Mouse (Mus musculus): ENCODE results near the gene Zfp316. TPM values are rescaled to one million over a fixed set of nuclear protein-coding genes. Genes with fewer than 3 reads are reported as not detected.
A peak's percentile ranks its signal among the peaks of the same experiment; 100 is the strongest.

The Zfp316 gene
- 13.2 TPM for polyA plus RNA-seq (2021)

DNA sequence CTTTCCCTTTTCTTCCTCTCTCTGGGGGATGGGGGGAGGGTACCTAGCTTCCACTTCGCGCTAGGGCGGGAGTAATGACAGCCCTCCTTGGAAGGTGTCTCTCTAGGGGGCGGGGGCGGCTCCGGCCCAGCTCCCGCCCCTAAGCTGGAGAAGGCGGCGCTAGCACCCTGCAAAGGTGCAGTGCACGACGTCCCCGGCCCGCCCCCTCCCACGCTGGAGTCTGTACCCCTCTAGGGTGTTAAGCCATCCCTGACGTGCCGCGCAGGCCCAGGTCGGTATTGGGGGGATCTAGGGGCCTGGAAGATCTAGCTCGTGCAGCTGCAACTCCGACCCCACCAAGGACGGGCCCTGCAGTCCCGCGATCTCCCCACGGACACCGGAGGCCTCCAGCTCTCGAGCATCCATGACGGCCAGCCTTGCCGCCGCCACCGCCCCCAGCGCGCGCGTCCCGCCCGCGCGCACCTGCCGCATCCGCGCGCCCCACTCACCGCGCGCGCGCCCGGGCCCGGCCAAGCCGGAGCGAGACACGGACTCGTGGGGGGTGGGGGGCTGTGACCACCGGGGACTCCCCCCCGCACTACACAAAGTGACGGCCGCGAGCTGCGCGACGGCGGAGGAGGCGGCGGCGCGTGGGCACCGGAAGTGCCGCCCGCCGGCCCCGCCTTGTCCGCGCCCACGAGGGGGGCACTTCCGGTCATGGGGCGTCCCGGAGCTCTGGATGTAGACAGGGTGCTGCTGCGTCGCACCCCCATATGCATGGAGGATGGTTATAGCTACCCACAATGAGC is at the start of gene Zfp316:
Zfp316 (minus strand) TSS at position 660 of the 788 bp plus-strand sequence.
- POLR2A ChIA-PET, result interaction anchor here (0.8 to 0.9 kb wide), 2 partner anchors 11 to 19 kb away, joined by 3 read pairs; no protein-coding TSS in a partner anchor
- TF ChIP-seq CTCF (IDR thresholded peaks at IDR 0.05), result no peak
- ATAC-seq, result peak; percentile 40
- DNase-seq (ENCODE audit: low read depth, low spot score), result no peak
- CTCF ChIA-PET, result no interaction called here
- no peaks in the 10 kb centered on the region for H3K27me3 ChIP-seq
- in situ Hi-C loops (cut with MboI; ENCODE audit: low pct_unique_long_range_greater_than_20kb), result no loop called here

DNA sequence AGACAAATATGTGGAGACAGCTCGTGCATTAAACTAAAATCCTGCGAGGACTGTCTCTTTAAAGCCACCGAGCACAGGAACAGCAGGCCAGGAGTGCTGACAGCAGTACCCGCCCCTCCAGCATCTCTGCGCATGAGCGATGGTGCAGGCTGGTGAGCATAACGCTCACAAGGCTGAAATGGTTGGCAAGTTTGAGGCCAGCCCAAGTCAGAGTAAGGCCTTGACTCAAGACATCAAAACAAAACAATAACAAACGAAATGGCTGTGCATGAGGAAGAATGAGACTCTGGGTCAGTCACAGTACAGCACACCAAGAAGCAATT is 47.4 kb upstream of the Zfp316 start:
- TF ChIP-seq CTCF (IDR thresholded peaks at IDR 0.05), result no peak
- in situ Hi-C loops (cut with MboI; ENCODE audit: low pct_unique_long_range_greater_than_20kb), result no loop called here
- CTCF ChIA-PET, result interaction anchor here (1.0 kb wide), 1 partner anchor 382 kb away, joined by 3 read pairs; no protein-coding TSS in a partner anchor
- POLR2A ChIA-PET, result interaction anchor here (1.6 kb wide), 1 partner anchor 10 kb away, joined by 3 read pairs; no protein-coding TSS in a partner anchor
- no peak for ATAC-seq
- no peaks in the 10 kb centered on the region for H3K27me3 ChIP-seq
- DNase-seq (ENCODE audit: low read depth, low spot score), result no peak

DNA sequence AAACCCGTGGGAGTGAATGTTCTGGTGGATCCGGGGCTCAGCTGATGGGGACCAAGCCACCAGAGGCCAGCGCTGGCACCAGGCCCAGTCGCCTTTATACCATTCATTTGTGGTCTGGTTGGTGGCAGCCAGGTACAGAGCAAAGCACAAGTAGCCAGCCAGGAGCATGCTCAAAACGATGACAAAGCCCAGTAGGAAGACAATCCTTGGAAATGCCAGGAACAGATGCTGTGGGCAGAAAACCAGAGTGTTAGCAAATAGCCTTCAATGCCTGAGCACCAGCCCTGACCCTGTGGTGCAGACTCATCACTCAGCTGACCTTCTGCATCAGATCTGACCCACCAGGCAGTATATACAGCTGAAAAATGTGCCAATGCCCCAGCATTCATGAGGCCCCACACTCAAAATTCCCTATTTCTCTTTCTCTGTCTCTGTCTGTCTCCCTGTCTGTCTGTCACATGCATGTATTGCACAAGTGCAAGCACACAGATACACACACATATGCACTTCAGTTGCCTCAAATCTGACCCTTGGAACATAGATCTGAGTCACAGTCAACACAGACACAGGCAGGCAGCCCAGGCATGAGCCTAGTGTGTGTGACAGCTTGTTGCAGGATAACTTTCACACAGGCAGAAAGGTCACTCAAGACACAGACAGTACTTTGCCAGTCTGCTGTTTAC is 46.9 kb upstream of the Zfp316 start:
- in situ Hi-C loops (cut with MboI; ENCODE audit: low pct_unique_long_range_greater_than_20kb), result no loop called here
- CTCF ChIA-PET, result interaction anchor here (1.0 kb wide), 1 partner anchor 381 kb away, joined by 3 read pairs; no protein-coding TSS in a partner anchor
- H3K27me3 ChIP-seq, result no peaks in the 10 kb centered on the region
- DNase-seq (ENCODE audit: low read depth, low spot score), result no peak
- POLR2A ChIA-PET, result interaction anchor here (1.6 kb wide), 1 partner anchor 10 kb away, joined by 3 read pairs; no protein-coding TSS in a partner anchor
- TF ChIP-seq CTCF (IDR thresholded peaks at IDR 0.05), result no peak
- no peak for ATAC-seq

DNA sequence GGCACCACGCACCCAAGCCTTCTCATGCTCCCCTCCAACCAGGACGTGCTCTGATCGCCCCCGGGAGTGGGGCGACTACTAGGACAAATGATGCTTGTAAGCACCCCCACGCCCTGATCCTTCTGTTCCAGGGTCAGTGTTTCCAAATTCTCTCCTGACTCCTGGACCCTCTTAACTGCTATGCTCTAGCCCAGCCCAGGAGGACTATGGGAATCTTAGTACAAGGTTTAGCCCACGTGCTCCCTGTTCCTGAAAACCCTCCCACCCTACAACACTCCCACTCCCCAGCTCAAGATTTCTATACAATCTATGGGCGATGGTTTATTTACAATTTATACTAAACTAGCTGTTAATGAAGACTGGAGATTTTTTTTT is 45.7 kb upstream of the Zfp316 start:
- POLR2A ChIA-PET, result interaction anchor here (1.0 to 1.6 kb wide), 3 partner anchors 13 to 21 kb away, joined by 3 to 6 read pairs (median 5); partner anchors contain the start of gene Zfp853
- H3K27me3 ChIP-seq, result no peaks in the 10 kb centered on the region
- in situ Hi-C loops (cut with MboI; ENCODE audit: low pct_unique_long_range_greater_than_20kb), result no loop called here
- DNase-seq (ENCODE audit: low read depth, low spot score) (no peak), ATAC-seq (no peak)
- TF ChIP-seq CTCF (IDR thresholded peaks at IDR 0.05), result no peak
- CTCF ChIA-PET, result interaction anchor here (1.8 kb wide), 1 partner anchor 13 kb away, joined by 4 read pairs; no protein-coding TSS in a partner anchor

DNA sequence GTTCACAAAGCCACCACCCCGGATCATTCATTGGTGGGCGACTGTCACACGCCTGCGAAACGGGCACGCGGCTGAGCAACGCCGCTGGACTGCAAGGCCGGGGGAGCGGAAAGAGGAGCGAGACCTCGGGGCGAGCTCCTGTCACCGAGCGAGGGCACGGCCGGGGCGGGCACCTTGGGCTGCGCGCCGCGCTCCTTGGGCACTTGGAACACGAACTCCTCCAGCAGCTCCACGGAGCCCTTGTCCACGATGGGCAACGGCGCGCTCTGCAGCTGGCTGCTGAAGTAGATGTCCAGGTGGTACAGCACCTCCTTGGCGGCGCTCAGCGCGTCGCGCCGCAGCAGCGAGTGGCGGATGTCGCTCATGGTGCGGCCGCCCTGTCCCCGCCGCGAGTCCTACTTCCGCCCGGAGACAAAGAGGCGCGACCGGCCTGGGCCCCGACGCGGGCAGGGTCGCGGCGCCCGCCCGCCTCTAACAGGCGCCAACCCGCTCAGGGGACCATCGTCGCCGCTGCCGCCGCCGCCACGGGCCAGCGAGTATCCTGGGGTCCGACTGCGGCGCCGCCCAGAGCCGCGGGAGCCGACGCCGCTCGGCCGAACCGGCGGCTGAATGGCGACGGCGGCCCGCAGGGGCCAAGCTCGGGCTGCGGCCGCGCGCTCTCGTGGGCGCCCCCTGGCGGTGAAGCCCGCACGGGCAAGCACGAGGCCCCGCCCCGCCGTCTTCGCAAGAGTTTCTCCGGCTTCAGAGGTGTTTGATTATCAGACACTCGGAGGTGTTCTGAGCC is 45.1 kb upstream of the Zfp316 start, which contains the start of gene E130309D02Rik:
E130309D02Rik (minus strand) TSS at position 631 of the 784 bp plus-strand sequence.
- no peak for TF ChIP-seq CTCF (IDR thresholded peaks at IDR 0.05)
- ChIA-PET POLR2A (interaction anchor here (1.0 to 1.6 kb wide), 3 partner anchors 12 to 21 kb away, joined by 3 to 6 read pairs (median 5); partner anchors contain the start of gene Zfp853), CTCF (interaction anchor here (1.6 to 1.8 kb wide), 2 partner anchors 9 to 12 kb away, joined by 4 to 5 read pairs; no protein-coding TSS in a partner anchor)
- no peaks in the 10 kb centered on the region for H3K27me3 ChIP-seq
- in situ Hi-C loops (cut with MboI; ENCODE audit: low pct_unique_long_range_greater_than_20kb), result no loop called here
- DNase-seq (ENCODE audit: low read depth, low spot score) (no peak), ATAC-seq (peak; percentile 49)

DNA sequence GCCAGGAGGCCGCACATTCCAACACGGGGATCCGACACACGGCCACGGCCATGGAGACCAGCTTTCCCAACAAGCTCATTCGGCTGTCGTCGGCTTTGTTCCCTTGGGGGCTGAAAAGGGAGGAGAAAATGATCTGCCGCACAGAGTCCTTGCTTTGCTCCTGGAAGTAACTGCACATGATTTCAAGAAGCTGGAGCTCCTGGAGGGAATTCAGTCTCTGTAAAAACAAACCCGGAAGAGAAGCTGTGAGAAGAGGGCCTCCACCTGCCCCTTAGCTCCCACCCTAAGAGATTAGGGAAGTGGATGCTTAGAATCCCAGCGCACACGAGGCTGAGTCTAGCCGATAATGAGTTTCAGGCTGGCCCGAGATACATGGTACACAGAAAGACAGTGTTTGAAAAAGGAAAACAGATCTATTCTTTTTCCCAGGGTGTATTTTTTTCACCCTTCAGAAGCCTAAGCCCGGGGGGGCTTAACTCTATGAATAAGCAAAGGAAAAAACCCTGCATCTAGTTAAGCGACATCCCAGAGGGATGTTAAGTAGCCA is 44.4 kb upstream of the Zfp316 start:
- ChIA-PET POLR2A (interaction anchor here (0.5 to 1.6 kb wide), 2 partner anchors 20 to 89 kb away, joined by 3 to 5 read pairs; partner anchors contain the start of gene Zfp853), CTCF (interaction anchor here (1.6 to 1.8 kb wide), 2 partner anchors 9 to 12 kb away, joined by 4 to 5 read pairs; no protein-coding TSS in a partner anchor)
- H3K27me3 ChIP-seq, result no peaks in the 10 kb centered on the region
- no peak for TF ChIP-seq CTCF (IDR thresholded peaks at IDR 0.05)
- no peak for ATAC-seq
- DNase-seq (ENCODE audit: low read depth, low spot score), result no peak
- in situ Hi-C loops (cut with MboI; ENCODE audit: low pct_unique_long_range_greater_than_20kb), result no loop called here

DNA sequence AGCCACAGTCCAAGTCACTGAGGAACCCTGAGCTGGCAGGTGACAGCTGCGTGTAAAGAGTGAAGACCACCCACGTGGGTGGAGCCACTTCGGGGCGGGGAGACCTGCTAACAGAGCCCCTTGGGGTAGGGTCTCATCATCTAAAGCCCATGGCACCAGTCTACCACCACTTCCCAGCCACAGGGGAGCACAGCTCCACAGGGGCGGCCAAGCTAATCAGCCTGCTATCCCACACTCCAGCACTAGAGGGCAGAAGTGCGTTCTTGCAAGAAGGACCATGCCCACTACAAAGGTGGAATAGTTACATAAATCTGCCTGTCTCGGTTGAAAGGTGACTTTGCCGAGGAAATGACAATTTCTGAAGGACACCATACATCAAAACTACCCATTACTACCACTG is 42.1 kb upstream of the Zfp316 start:
- in situ Hi-C loops (cut with MboI; ENCODE audit: low pct_unique_long_range_greater_than_20kb), result no loop called here
- ChIA-PET CTCF (interaction anchor here (1.0 kb wide), 1 partner anchor 24 kb away, joined by 4 read pairs; no protein-coding TSS in a partner anchor), POLR2A (no interaction called here)
- no peak for DNase-seq (ENCODE audit: low read depth, low spot score)
- ATAC-seq, result no peak
- H3K27me3 ChIP-seq, result no peaks in the 10 kb centered on the region
- TF ChIP-seq CTCF (IDR thresholded peaks at IDR 0.05), result no peak

DNA sequence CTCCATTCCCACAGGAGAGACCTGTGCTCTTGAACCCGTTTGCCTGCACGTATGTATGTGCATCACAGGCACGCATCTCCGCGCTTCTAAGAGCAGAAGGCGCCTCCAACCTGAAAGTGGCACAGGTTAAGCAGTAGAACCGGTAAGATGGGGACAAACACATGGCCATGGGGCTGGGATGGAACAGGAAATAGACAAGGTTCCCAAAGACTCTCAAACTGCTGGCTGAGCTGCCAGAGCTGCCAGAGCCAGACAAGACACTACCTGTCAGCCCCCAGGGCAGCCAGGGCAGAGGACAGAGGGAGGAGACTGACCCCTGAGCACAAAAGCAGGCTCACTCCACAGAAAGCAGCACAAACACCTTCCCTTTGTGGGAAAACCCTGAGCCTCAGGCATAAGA is 40.1 kb upstream of the Zfp316 start:
- in situ Hi-C loops (cut with MboI; ENCODE audit: low pct_unique_long_range_greater_than_20kb), result no loop called here
- ChIA-PET POLR2A (interaction anchor here (1.5 kb wide), 1 partner anchor 36 kb away, joined by 3 read pairs; no protein-coding TSS in a partner anchor), CTCF (interaction anchor here (0.7 to 1.3 kb wide), 2 partner anchors 14 kb away, joined by 3 to 5 read pairs; no protein-coding TSS in a partner anchor)
- ATAC-seq (no peak), DNase-seq (ENCODE audit: low read depth, low spot score) (no peak)
- H3K27me3 ChIP-seq, result no peaks in the 10 kb centered on the region
- no peak for TF ChIP-seq CTCF (IDR thresholded peaks at IDR 0.05)

DNA sequence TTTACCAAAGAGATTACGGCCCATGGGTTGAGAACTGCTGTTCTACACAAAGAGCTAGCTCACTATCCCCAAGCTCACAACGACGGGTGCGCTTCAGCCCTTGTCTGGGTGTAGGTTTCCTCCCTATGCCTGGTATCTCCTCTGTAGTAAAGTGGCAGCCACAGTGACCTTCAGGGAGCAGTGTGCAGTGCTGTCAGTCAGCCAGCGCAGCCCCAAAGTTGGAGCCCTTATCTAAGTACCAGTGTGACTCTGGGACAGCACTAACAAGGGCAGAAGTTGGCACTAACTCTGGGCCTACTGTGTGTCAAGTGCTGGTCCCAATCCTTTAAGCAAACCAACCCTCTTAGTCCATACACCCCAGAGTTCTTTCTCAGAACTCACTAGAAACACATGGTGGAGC is 39.0 kb upstream of the Zfp316 start:
- ATAC-seq, result no peak
- ChIA-PET CTCF (interaction anchor here (1.3 kb wide), 1 partner anchor 13 kb away, joined by 5 read pairs; no protein-coding TSS in a partner anchor), POLR2A (interaction anchor here (1.5 kb wide), 1 partner anchor 35 kb away, joined by 3 read pairs; no protein-coding TSS in a partner anchor)
- in situ Hi-C loops (cut with MboI; ENCODE audit: low pct_unique_long_range_greater_than_20kb), result no loop called here
- no peaks in the 10 kb centered on the region for H3K27me3 ChIP-seq
- TF ChIP-seq CTCF (IDR thresholded peaks at IDR 0.05), result no peak
- DNase-seq (ENCODE audit: low read depth, low spot score), result no peak

Data from Patski (cell line).